Mouse (Mus musculus) hindbrain, embryonic 14.5 days (tissue): ENCODE results near the gene Ccr10. TPM values are rescaled to one million over a fixed set of nuclear protein-coding genes. Genes with fewer than 3 reads are reported as not detected.

Experiments
- ATAC-seq: fragments of 200-750 bp; cut with Nextera tagmentation; 2 replicates; pipeline ENCODE4 v1.8.0; 2017; ENCODE audit warnings: moderate number of reproducible peaks, mild to moderate bottlenecking, moderate TSS enrichment, moderate library complexity; ENCODE audit not compliant: low FRiP score
- DNase-seq: peaks from one replicate; pipeline ENCODE4 v3.0.0-alpha.2; 2015; ENCODE audit warnings: low spot score
- H3K27ac ChIP-seq: fragments of 300-500 bp; sonication (generic); 2 replicates; pipeline ENCODE4 v1.5.1; 2014; ENCODE audit warnings: mild to moderate bottlenecking, moderate library complexity
- H3K27me3 ChIP-seq: fragments of 300-500 bp; sonication (generic); 2 replicates; pipeline ENCODE4 v1.6.1; 2014; ENCODE audit warnings: mild to moderate bottlenecking, low read length, mixed read lengths; ENCODE audit not compliant: control insufficient read depth, insufficient read depth
- H3K36me3 ChIP-seq: fragments of 300-500 bp; sonication (generic); replicated peaks from 2 replicates; pipeline ENCODE4 v1.6.1; 2014; ENCODE audit not compliant: control insufficient read depth, insufficient read depth
- H3K4me1 ChIP-seq: fragments of 300-500 bp; sonication (generic); replicated peaks from 2 replicates; pipeline ENCODE4 v1.6.1; 2014; ENCODE audit warnings: antibody characterized with exemption, low read length, mixed read lengths; ENCODE audit not compliant: control insufficient read depth, insufficient read depth
- H3K4me2 ChIP-seq: fragments of 300-500 bp; sonication (generic); replicated peaks from 2 replicates; pipeline ENCODE4 v1.6.1; 2014; ENCODE audit warnings: mild to moderate bottlenecking, moderate library complexity
- H3K4me3 ChIP-seq: fragments of 300-500 bp; sonication (generic); replicated peaks from 2 replicates; pipeline ENCODE4 v1.5.1; 2014; ENCODE audit warnings: mild to moderate bottlenecking, low read length
- H3K9ac ChIP-seq: fragments of 300-500 bp; sonication (generic); 2 replicates; pipeline ENCODE4 v1.6.1; 2014
- H3K9me3 ChIP-seq: fragments of 300-500 bp; sonication (generic); 2 replicates; pipeline ENCODE4 v1.6.1; 2016; ENCODE audit warnings: low read length; ENCODE audit not compliant: control insufficient read depth
- WGBS: fragments of 180-500 bp; shearing (Covaris S2); extraction: QIAGEN DNeasy Blood & Tissue Kit; methylation state at CpG from one replicate; pipeline ENCODE4 v1.1.7; 2014; 5-methylcytosine and 5-hydroxymethylcytosine counted together
- polyA plus RNA-seq: library from polyadenylated mRNA; unstranded; fragments of >200 nt; fragmentation: Nextera tagmentation; extraction: Ambion mirVana; gene quantifications from 2 replicates; pipeline ENCODE4 v1.2.1, GENCODE M21; 2014

The Ccr10 gene
- polyA plus RNA-seq, 1 experiment from 2014 or later: 0.25 TPM

GRCm38 (mm10) chr11:101196175-101196574 lies 20.9 kb upstream of the Ccr10 start:
- WGBS: 91% methylated on average over 8 of the region's 8 CpGs
- peaks cover 67% of the 10 kb centered on the region for H3K36me3 ChIP-seq
- no peak for ATAC-seq

GRCm38 (mm10) chr11:101195571-101195970 lies 20.3 kb upstream of the Ccr10 start:
- Histone ChIP-seq H3K36me3 (peaks cover 67% of the 10 kb centered on the region), H3K27me3 (no peaks in the 10 kb centered on the region), H3K9ac (no peak overlapping the region), H3K27ac (no peak overlapping the region), H3K4me1 (0 out of 2 replicates have a peak, but pooled peaks cover 3% of the 10 kb centered on the region), H3K4me2 (no peak overlapping the region), H3K4me3 (no peak overlapping the region), H3K9me3 (no peaks in the 10 kb centered on the region)
- ATAC-seq: no peak
- 91% methylated on average over 8 of the region's 8 CpGs for WGBS
- no peak for DNase-seq

More at GRCm38 (mm10) chr11:101196175-101196574, 20.9 kb upstream of the Ccr10 start:
- Histone ChIP-seq H3K9ac (no peak overlapping the region), H3K4me2 (no peak overlapping the region), H3K27me3 (no peaks in the 10 kb centered on the region), H3K9me3 (no peaks in the 10 kb centered on the region), H3K4me1 (no peaks in the 10 kb centered on the region), H3K27ac (no peak overlapping the region), H3K4me3 (no peak overlapping the region)
- DNase-seq: peak; percentile 8

GRCm38 (mm10) chr11:101195101-101195500 lies 19.9 kb upstream of the Ccr10 start:
- no peaks in the 10 kb centered on the region for H3K9me3 ChIP-seq
- DNase-seq (no peak), ATAC-seq (no peak)
- peaks cover 63% of the 10 kb centered on the region for H3K36me3 ChIP-seq
- H3K4me2 ChIP-seq: no peak overlapping the region
- H3K27me3 ChIP-seq: no peaks in the 10 kb centered on the region
- WGBS: 100% methylated on average over 1 of the region's 1 CpGs
- H3K27ac ChIP-seq: no peak overlapping the region
- peaks cover 7% of the 10 kb centered on the region for H3K4me1 ChIP-seq
- H3K9ac ChIP-seq: no peak overlapping the region
- H3K4me3 ChIP-seq: no peak overlapping the region

GRCm38 (mm10) chr11:101194643-101195042 lies 19.4 kb upstream of the Ccr10 start:
- Histone ChIP-seq H3K4me3 (no peak overlapping the region), H3K27ac (no peak overlapping the region), H3K27me3 (no peaks in the 10 kb centered on the region), H3K4me2 (no peak overlapping the region), H3K36me3 (peaks cover 58% of the 10 kb centered on the region), H3K9me3 (no peaks in the 10 kb centered on the region), H3K9ac (no peak overlapping the region), H3K4me1 (peaks cover 12% of the 10 kb centered on the region)
- ATAC-seq (no peak), DNase-seq (no peak)
- whole genome bisulfite sequencing: 95% methylated on average over 6 of the region's 6 CpGs

- H3K9ac ChIP-seq: no peak overlapping the region
- no peaks in the 10 kb centered on the region for H3K9me3 ChIP-seq
- ATAC-seq (no peak), DNase-seq (no peak)
- no peak overlapping the region for H3K4me3 ChIP-seq
- H3K36me3 ChIP-seq: peaks cover 53% of the 10 kb centered on the region
- peaks cover 15% of the 10 kb centered on the region for H3K4me1 ChIP-seq
- H3K27ac ChIP-seq: no peak overlapping the region
- H3K4me2 ChIP-seq: no peak overlapping the region
- 93% methylated on average over 5 of the region's 5 CpGs for WGBS
- H3K27me3 ChIP-seq: no peaks in the 10 kb centered on the region
Measured at GRCm38 (mm10) chr11:101194137-101194536, 18.9 kb upstream of the Ccr10 start.

GRCm38 (mm10) chr11:101193076-101193475 lies 17.8 kb upstream of the Ccr10 start:
- H3K27ac ChIP-seq: no peak overlapping the region
- ATAC-seq (no peak), DNase-seq (no peak)
- WGBS: 89% methylated on average over 7 of the region's 7 CpGs
- no peaks in the 10 kb centered on the region for H3K9me3 ChIP-seq
- H3K36me3 ChIP-seq: peaks cover 43% of the 10 kb centered on the region
- H3K4me2 ChIP-seq: no peak overlapping the region
- no peaks in the 10 kb centered on the region for H3K27me3 ChIP-seq
- H3K4me1 ChIP-seq: peaks cover 18% of the 10 kb centered on the region
- H3K4me3 ChIP-seq: no peak overlapping the region
- no peak overlapping the region for H3K9ac ChIP-seq

GRCm38 (mm10) chr11:101192646-101193045 lies 17.4 kb upstream of the Ccr10 start:
- WGBS: 90% methylated on average over 6 of the region's 6 CpGs
- no peak for DNase-seq
- Histone ChIP-seq H3K4me3 (no peak overlapping the region), H3K36me3 (peaks cover 38% of the 10 kb centered on the region), H3K27me3 (no peaks in the 10 kb centered on the region), H3K4me2 (no peak overlapping the region), H3K9ac (no peak overlapping the region), H3K9me3 (no peaks in the 10 kb centered on the region), H3K4me1 (peaks cover 18% of the 10 kb centered on the region), H3K27ac (no peak overlapping the region)
- no peak for ATAC-seq

- no peak overlapping the region for H3K9ac ChIP-seq
- WGBS: 81% methylated on average over 4 of the region's 4 CpGs
- no peak overlapping the region for H3K27ac ChIP-seq
- no peak overlapping the region for H3K4me3 ChIP-seq
- no peak for ATAC-seq
- H3K4me2 ChIP-seq: no peak overlapping the region
- DNase-seq: no peak
- H3K4me1 ChIP-seq: peaks cover 18% of the 10 kb centered on the region
- H3K27me3 ChIP-seq: no peaks in the 10 kb centered on the region
- peaks cover 33% of the 10 kb centered on the region for H3K36me3 ChIP-seq
- H3K9me3 ChIP-seq: no peaks in the 10 kb centered on the region
Measured at GRCm38 (mm10) chr11:101191919-101192470, 16.8 kb upstream of the Ccr10 start.

GRCm38 (mm10) chr11:101190913-101191907 lies 16.0 kb upstream of the Ccr10 start:
- Histone ChIP-seq H3K4me3 (no peak overlapping the region), H3K36me3 (peaks cover 26% of the 10 kb centered on the region), H3K9me3 (no peaks in the 10 kb centered on the region), H3K4me1 (peaks cover 18% of the 10 kb centered on the region), H3K27ac (0 out of 2 replicates have a peak overlapping the region, but pooled peaks have one; percentile 70), H3K4me2 (no peak overlapping the region), H3K9ac (no peak overlapping the region), H3K27me3 (no peaks in the 10 kb centered on the region)
- DNase-seq (no peak), ATAC-seq (no peak)
- WGBS: 51% methylated on average over 17 of the region's 17 CpGs
